Mouse (Mus musculus) MEL (cell line): ENCODE results near the gene Sh3glb2.
A peak's percentile ranks its signal among the peaks of the same experiment; 100 is the strongest.

Source experiments
- CHD2 ChIP-seq: IDR thresholded peaks from 2 replicates; pipeline ENCODE4 v1.6.1; 2011; ENCODE audit warnings: low read length, improper control_type of control experiment
- CTCF ChIP-seq, 3 experiments: IDR thresholded peaks in 2 of 3; conservative IDR thresholded peaks in 1 of 3; 2 replicates each; pipeline ENCODE4 v1.5.1; 2011 to 2012; ENCODE audit warnings: low read length in 3 of 3, low read depth in 2 of 3, mild to moderate bottlenecking in 2 of 3, improper control_type of control experiment in 1 of 3, inconsistent platforms in 1 of 3, mixed read lengths in 1 of 3, moderate library complexity in 1 of 3; ENCODE audit not compliant: control insufficient read depth in 1 of 3, insufficient read depth in 1 of 3, poor library complexity in 1 of 3, severe bottlenecking in 1 of 3
- E2F4 ChIP-seq: IDR thresholded peaks from 2 replicates; pipeline ENCODE4 v1.6.1; 2011; ENCODE audit warnings: low read depth, low read length, improper control_type of control experiment, borderline replicate concordance
- EP300 ChIP-seq, 2 experiments: IDR thresholded peaks; 2 replicates each; pipeline ENCODE4 v1.6.1; 2011; ENCODE audit warnings: improper control_type of control experiment in 2 of 2, low read length in 2 of 2, low read depth in 1 of 2, mild to moderate bottlenecking in 1 of 2
- ETS1 ChIP-seq: IDR thresholded peaks from 2 replicates; pipeline ENCODE4 v1.6.1; 2012; ENCODE audit warnings: low read depth, mild to moderate bottlenecking, inconsistent platforms, low read length, improper control_type of control experiment, moderate library complexity
- JUND ChIP-seq: IDR thresholded peaks from 2 replicates; pipeline ENCODE4 v1.6.1; 2011; ENCODE audit warnings: low read depth, mild to moderate bottlenecking, improper control_type of control experiment, low read length
- MAZ ChIP-seq: IDR thresholded peaks from 2 replicates; pipeline ENCODE4 v1.6.1; 2012; ENCODE audit warnings: low read depth, mild to moderate bottlenecking, inconsistent platforms, low read length, improper control_type of control experiment
- NRF1 ChIP-seq: IDR thresholded peaks from 2 replicates; pipeline ENCODE4 v1.6.1; 2014; ENCODE audit warnings: low read depth, mild to moderate bottlenecking, inconsistent platforms, low read length, improper control_type of control experiment, moderate library complexity; ENCODE audit not compliant: poor library complexity, insufficient read depth, severe bottlenecking
- POLR2A ChIP-seq, 2 experiments: IDR thresholded peaks; 2 replicates each; pipeline ENCODE4 v1.6.1; 2011 to 2012; ENCODE audit warnings: low read length in 2 of 2, mild to moderate bottlenecking in 2 of 2, control low read depth in 1 of 2, improper control_type of control experiment in 1 of 2, low read depth in 1 of 2, moderate library complexity in 1 of 2; ENCODE audit not compliant: control insufficient read depth in 1 of 2, insufficient read depth in 1 of 2, poor library complexity in 1 of 2
- SIN3A ChIP-seq: IDR thresholded peaks from 2 replicates; pipeline ENCODE4 v1.6.1; 2012; ENCODE audit warnings: low read length, improper control_type of control experiment, inconsistent platforms
- TAL1 ChIP-seq: IDR thresholded peaks from 2 replicates; pipeline ENCODE4 v1.6.1; 2012; ENCODE audit warnings: mild to moderate bottlenecking, inconsistent platforms, low read length, moderate library complexity, mixed read lengths
- ZC3H11A ChIP-seq: IDR thresholded peaks from 2 replicates; pipeline ENCODE4 v1.6.1; 2012; ENCODE audit warnings: low read depth, mild to moderate bottlenecking, inconsistent platforms, low read length, improper control_type of control experiment
- ZNF384 ChIP-seq: IDR thresholded peaks from 2 replicates; pipeline ENCODE4 v1.6.1; 2012; ENCODE audit warnings: low read depth, mild to moderate bottlenecking, inconsistent platforms, low read length, improper control_type of control experiment

DNA sequence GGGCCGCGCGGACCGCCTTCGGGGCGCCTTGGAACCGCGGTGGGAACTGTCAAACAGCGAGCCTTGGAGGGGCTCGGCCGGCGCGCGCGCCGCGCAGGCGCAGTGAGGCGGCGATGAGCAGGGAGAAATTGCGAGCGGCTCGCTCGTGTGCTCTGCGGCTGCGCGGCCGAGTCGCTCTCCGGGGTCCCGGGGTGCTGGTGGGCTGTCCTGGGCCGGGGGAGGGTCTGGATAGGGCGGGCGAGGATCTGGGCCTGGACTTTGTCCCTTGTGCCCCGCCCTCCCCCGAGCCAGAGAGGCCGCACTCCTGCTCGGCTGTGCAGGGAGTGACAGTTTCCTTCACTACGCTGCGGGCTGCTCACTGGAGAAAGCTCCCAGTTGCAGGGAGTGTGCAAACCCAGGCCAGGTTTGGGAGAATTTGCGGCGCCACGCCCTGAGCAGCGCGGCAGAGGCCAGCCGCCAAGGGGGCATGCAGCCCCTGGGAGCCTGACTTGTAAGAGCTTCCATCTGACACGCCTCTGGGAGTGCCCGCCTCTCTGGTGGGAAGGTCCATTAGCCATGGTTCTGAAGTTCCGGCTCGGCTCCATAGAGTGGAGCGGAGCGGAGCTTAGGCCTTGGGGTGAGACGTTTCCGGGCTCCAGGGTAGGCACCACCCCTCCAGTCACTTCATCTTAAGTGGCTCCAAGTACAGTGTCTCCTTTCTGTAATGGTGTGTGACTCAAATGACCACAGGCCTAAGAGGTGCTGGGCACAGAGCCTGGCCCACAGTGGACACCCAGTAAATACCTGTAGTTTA is 33.6 kb upstream of the Sh3glb2 start:
- TF ChIP-seq NRF1 (peak; percentile 94), CTCF (IDR thresholded peaks at IDR 0.05 in 2 of 3, conservative IDR thresholded peaks at IDR 0.05 in 1 of 3; ENCODE audit: control insufficient read depth in 1 of 3, insufficient read depth in 1 of 3, low read depth in 2 of 3, low read length in 3 of 3, poor library complexity in 1 of 3, severe bottlenecking in 1 of 3) (0 out of 6 replicates have a peak, but pooled peaks of 1 of the 3 experiments have one; percentile 2), EP300 (IDR thresholded peaks at IDR 0.05; ENCODE audit: low read depth in 1 of 2, low read length in 2 of 2) (no peak), ETS1 (0 out of 2 replicates have a peak, but pooled peaks have one; percentile 14), JUND (no peak), CHD2 (no peak), TAL1 (no peak), MAZ (0 out of 2 replicates have a peak, but pooled peaks have one; percentile 26), E2F4 (no peak), SIN3A (peak; percentile 10; the same call in 1 of the 2 replicates), POLR2A (IDR thresholded peaks at IDR 0.05; ENCODE audit: control insufficient read depth in 1 of 2, insufficient read depth in 1 of 2, low read depth in 1 of 2, low read length in 2 of 2, poor library complexity in 1 of 2) (no peak; a peak in 2 of 4 replicates), ZNF384 (no peak), ZC3H11A (no peak)
